Mouse (Mus musculus) limb, embryonic 15.5 days (tissue): ENCODE results near the gene Ap1b1. TPM values are rescaled to one million over a fixed set of nuclear protein-coding genes. Genes with fewer than 3 reads are reported as not detected.

Experiments used
- ATAC-seq: fragments of 200-750 bp; cut with Nextera tagmentation; 2 replicates; pipeline ENCODE4 v1.8.0; 2017; ENCODE audit warnings: low read depth, moderate TSS enrichment; ENCODE audit not compliant: insufficient number of reproducible peaks, low FRiP score, low TSS enrichment
- H3K27ac ChIP-seq: fragments of 300-500 bp; sonication (generic); 2 replicates; pipeline ENCODE4 v1.5.1; 2015; ENCODE audit warnings: moderate library complexity, mild to moderate bottlenecking, inconsistent platforms
- H3K27me3 ChIP-seq: fragments of 300-500 bp; sonication (generic); 2 replicates; pipeline ENCODE4 v1.6.1; 2015; ENCODE audit warnings: inconsistent platforms
- H3K36me3 ChIP-seq: fragments of 300-500 bp; sonication (generic); 2 replicates; pipeline ENCODE4 v1.6.1; 2015; ENCODE audit warnings: inconsistent platforms
- H3K4me1 ChIP-seq: fragments of 300-500 bp; sonication (generic); 2 replicates; pipeline ENCODE4 v1.6.1; 2015; ENCODE audit warnings: inconsistent platforms
- H3K4me2 ChIP-seq: fragments of 300-500 bp; sonication (generic); 2 replicates; pipeline ENCODE4 v1.6.1; 2015; ENCODE audit warnings: mild to moderate bottlenecking, inconsistent platforms
- H3K4me3 ChIP-seq: fragments of 300-500 bp; sonication (generic); 2 replicates; pipeline ENCODE4 v1.5.1; 2015; ENCODE audit warnings: mild to moderate bottlenecking, inconsistent platforms
- H3K9ac ChIP-seq: fragments of 300-500 bp; sonication (generic); 2 replicates; pipeline ENCODE4 v1.6.1; 2015; ENCODE audit warnings: inconsistent platforms
- H3K9me3 ChIP-seq: fragments of 300-500 bp; sonication (generic); 2 replicates; pipeline ENCODE4 v1.6.1; 2016; ENCODE audit warnings: inconsistent platforms
- WGBS: fragments of 180-500 bp; shearing (Covaris S2); methylation state at CpG from one replicate; pipeline ENCODE4 v1.1.7; 2015; 5-methylcytosine and 5-hydroxymethylcytosine counted together
- polyA plus RNA-seq: library from polyadenylated mRNA; unstranded; fragments of >200 nt; fragmentation: Nextera tagmentation; extraction: Ambion mirVana; gene quantifications from 2 replicates; pipeline ENCODE4 v1.2.1, GENCODE M21; 2015

Ap1b1 gene
- polyA plus RNA-seq, 1 experiment from 2014 or later: 55.2 TPM

- no peak overlapping the region for H3K4me3 ChIP-seq
- no peaks in the 10 kb centered on the region for H3K27me3 ChIP-seq
- ATAC-seq: no peak
- H3K9me3 ChIP-seq: no peaks in the 10 kb centered on the region
- 0 out of 2 replicates have a peak overlapping the region, but pooled peaks have one; percentile 40 for H3K27ac ChIP-seq
- H3K36me3 ChIP-seq: peaks cover 65% of the 10 kb centered on the region
- H3K9ac ChIP-seq: no peak overlapping the region
- no peak overlapping the region for H3K4me2 ChIP-seq
- 54% methylated on average over 18 of the region's 18 CpGs for WGBS
- peaks cover 13% of the 10 kb centered on the region for H3K4me1 ChIP-seq
Measured at GRCm38 (mm10) chr11:5041144-5041780, 54.6 kb downstream of the Ap1b1 start.

DNA sequence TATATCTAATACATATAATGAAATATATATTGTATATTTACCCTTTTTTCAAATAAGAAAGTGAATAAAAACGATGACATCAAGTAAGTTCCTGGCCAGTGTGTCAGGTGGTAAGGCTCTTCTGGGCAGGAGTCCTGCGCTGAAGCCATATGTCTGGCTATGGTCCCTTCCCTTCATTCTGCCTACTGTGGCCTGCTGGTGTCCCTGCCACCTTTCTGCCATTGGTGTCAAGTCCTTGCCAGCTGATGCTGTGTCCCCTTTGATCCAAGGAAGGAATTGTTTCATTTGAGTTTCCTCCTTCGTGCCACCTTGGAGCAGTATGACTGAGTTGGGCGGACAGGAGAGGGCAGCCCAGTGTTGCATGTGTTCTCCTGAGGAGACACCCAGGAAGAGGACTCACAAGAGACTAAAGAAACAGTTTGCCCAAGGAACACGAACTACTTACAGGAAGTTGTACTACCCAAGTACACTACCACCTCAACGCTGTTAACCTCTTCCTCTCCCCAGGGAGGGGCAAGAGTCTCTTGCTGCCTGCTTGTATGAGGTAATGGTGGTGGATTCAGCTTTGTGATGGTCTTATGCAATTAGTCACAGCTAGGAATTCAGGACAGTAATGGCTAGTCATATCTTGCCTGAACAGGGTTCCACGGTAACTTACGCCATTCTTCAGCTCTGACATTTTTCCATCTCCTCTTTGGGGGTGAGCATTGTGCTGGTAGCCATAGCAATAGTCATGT, 56.2 kb downstream of the Ap1b1 start:
- H3K27ac ChIP-seq: no peak overlapping the region
- H3K9ac ChIP-seq: no peak overlapping the region
- no peak overlapping the region for H3K4me3 ChIP-seq
- H3K9me3 ChIP-seq: no peaks in the 10 kb centered on the region
- no peaks in the 10 kb centered on the region for H3K27me3 ChIP-seq
- peaks cover 13% of the 10 kb centered on the region for H3K4me1 ChIP-seq
- no peak for ATAC-seq
- peaks cover 50% of the 10 kb centered on the region for H3K36me3 ChIP-seq
- H3K4me2 ChIP-seq: no peak overlapping the region
- 87% methylated on average over 8 of the region's 8 CpGs for WGBS

DNA sequence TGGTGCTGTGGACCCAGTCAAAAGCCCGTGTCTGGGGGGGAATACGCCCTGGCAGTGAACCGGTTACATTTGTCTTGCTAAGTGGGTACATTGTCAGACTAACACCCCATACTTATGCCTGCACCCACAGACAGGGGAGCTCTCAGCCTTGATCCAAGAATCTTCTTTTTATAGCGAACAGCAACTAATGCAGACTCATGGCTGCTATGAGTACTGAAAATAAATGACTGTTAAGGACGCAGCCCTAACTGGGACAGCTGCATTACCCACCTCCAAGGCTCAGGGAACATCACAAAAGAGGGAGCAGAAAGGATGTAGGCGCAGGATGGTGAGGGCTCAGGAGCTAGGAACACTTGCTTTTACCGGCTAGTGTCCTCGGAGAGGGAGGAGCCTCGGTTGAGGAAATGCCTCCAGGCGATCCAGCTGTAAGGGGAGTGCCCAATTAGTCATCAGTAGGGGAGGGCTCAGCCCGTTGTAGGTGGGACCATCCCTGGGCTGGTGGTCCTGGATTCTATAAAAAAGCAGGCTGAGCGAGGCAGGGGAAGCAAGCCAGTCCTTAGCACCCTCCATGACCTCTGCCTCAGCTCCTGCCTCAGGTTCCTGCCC, 59.8 kb downstream of the Ap1b1 start:
- no peak overlapping the region for H3K4me2 ChIP-seq
- no peaks in the 10 kb centered on the region for H3K27me3 ChIP-seq
- no peaks in the 10 kb centered on the region for H3K9me3 ChIP-seq
- H3K4me3 ChIP-seq: no peak overlapping the region
- H3K4me1 ChIP-seq: peaks cover 6% of the 10 kb centered on the region
- peaks cover 16% of the 10 kb centered on the region for H3K36me3 ChIP-seq
- H3K27ac ChIP-seq: no peak overlapping the region
- H3K9ac ChIP-seq: no peak overlapping the region
- ATAC-seq: no peak
- 41% methylated on average over 12 of the region's 12 CpGs for WGBS

GRCm38 (mm10) chr11:5051629-5052028, 65.0 kb downstream of the Ap1b1 start:
- ATAC-seq: no peak
- Histone ChIP-seq H3K36me3 (no peaks in the 10 kb centered on the region), H3K9me3 (no peaks in the 10 kb centered on the region), H3K4me1 (peaks cover 4% of the 10 kb centered on the region; the same call in 1 of the 2 replicates), H3K27me3 (peaks cover 19% of the 10 kb centered on the region), H3K27ac (no peak overlapping the region), H3K4me3 (no peak overlapping the region), H3K4me2 (no peak overlapping the region), H3K9ac (no peak overlapping the region)
- 78% methylated on average over 10 of the region's 10 CpGs for WGBS

GRCm38 (mm10) chr11:5052200-5052854, 65.7 kb downstream of the Ap1b1 start:
- peaks cover 26% of the 10 kb centered on the region for H3K27me3 ChIP-seq
- no peak overlapping the region for H3K9ac ChIP-seq
- no peaks in the 10 kb centered on the region for H3K36me3 ChIP-seq
- no peak overlapping the region for H3K4me3 ChIP-seq
- H3K4me1 ChIP-seq: peaks cover 9% of the 10 kb centered on the region
- WGBS: 57% methylated on average over 10 of the region's 10 CpGs
- ATAC-seq: no peak
- H3K27ac ChIP-seq: peak overlapping the region; percentile 22; the same call in 1 of the 2 replicates
- no peaks in the 10 kb centered on the region for H3K9me3 ChIP-seq
- no peak overlapping the region for H3K4me2 ChIP-seq

- Histone ChIP-seq H3K36me3 (no peaks in the 10 kb centered on the region), H3K4me3 (no peak overlapping the region), H3K4me2 (no peak overlapping the region), H3K9ac (no peak overlapping the region), H3K4me1 (peaks cover 25% of the 10 kb centered on the region), H3K27me3 (peaks cover 42% of the 10 kb centered on the region), H3K27ac (no peak overlapping the region), H3K9me3 (no peaks in the 10 kb centered on the region)
- ATAC-seq: no peak
- 91% methylated on average over 14 of the region's 14 CpGs for WGBS
Measured at GRCm38 (mm10) chr11:5054151-5054550, 67.5 kb downstream of the Ap1b1 start.

- no peaks in the 10 kb centered on the region for H3K9me3 ChIP-seq
- no peak overlapping the region for H3K4me3 ChIP-seq
- WGBS: 61% methylated on average over 6 of the region's 6 CpGs
- peaks cover 49% of the 10 kb centered on the region for H3K27me3 ChIP-seq
- no peak overlapping the region for H3K27ac ChIP-seq
- H3K4me1 ChIP-seq: peaks cover 32% of the 10 kb centered on the region
- no peak for ATAC-seq
- no peak overlapping the region for H3K9ac ChIP-seq
- H3K4me2 ChIP-seq: no peak overlapping the region
- H3K36me3 ChIP-seq: no peaks in the 10 kb centered on the region
Measured at GRCm38 (mm10) chr11:5054874-5055273, 68.2 kb downstream of the Ap1b1 start.

DNA sequence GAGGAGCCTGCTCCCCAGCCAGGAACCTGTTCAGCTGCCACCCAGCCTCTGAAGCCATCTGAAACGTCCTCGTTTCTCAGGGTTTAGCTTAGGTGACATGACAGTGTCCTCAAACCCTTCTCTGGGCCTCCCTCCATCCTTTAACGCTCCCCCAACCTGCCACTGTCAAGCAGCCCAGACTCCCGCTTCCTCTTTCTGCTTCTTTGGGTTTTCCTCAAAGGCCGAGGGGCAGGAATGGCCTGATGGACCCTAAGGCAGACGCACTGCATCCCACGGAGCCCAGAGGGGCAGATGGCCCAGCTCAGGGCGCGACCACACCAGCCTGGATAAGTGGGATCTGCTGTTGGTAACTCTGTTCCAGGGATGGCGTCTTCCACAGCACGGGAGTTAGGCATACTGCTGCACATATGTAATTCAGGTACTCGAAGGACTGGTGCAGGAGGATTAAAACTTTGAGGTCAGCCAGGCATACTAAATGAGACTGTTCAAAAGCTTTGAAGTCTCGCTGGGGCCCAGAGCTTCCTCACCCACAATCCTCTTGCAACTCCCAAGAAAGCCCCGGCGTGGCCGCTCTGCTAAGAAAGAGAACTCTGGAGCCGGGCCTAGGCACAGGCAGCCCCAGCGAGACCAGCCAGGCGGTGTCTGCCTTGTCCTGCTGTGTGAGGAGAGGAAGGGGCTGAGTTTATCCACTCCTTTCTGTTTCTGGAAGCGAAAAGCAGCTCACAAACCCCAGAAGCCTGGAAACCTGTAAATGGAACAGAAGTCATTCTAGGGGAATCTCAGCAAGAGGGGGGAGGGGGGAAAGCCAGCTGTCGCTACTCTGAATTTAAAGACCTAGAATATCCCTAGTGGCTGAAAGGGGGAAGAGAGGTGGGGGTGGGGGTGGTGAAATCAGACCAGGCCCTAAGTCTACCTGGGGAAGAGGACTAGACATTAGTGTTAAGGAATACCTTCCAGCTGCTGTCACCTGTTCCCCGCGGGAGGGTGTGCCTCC, 69.6 kb downstream of the Ap1b1 start:
- Histone ChIP-seq H3K27me3 (peaks cover 63% of the 10 kb centered on the region), H3K4me3 (no peak overlapping the region), H3K9ac (no peak overlapping the region), H3K9me3 (no peaks in the 10 kb centered on the region), H3K4me2 (no peak overlapping the region), H3K4me1 (peaks cover 42% of the 10 kb centered on the region), H3K27ac (0 out of 2 replicates have a peak overlapping the region, but pooled peaks have one; percentile 17), H3K36me3 (peaks cover 6% of the 10 kb centered on the region)
- WGBS: 39% methylated on average over 23 of the region's 23 CpGs
- no peak for ATAC-seq

- Histone ChIP-seq H3K27me3 (peaks cover 71% of the 10 kb centered on the region), H3K36me3 (peaks cover 6% of the 10 kb centered on the region), H3K9me3 (no peaks in the 10 kb centered on the region), H3K4me1 (peaks cover 50% of the 10 kb centered on the region), H3K27ac (no peak overlapping the region), H3K9ac (no peak overlapping the region), H3K4me2 (no peak overlapping the region), H3K4me3 (no peak overlapping the region)
- WGBS: 55% methylated on average over 8 of the region's 8 CpGs
- no peak for ATAC-seq
Measured at GRCm38 (mm10) chr11:5057064-5057463, 70.4 kb downstream of the Ap1b1 start.

DNA sequence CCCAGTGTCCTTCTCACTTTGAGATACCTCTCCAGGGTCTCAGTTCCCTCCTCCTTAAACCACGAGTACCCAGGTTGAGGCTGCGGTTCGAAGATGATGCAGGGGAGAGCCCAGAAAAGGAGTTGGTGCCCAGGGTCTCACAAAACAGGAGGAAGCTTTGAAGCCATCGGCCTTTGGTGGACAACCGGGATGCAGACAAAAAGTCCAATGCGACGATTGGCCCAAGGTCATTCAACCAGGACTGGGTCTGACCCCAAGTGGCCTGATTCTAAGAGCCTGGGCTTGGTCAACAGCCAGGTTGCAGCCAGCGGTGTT, 70.9 kb downstream of the Ap1b1 start:
- H3K27me3 ChIP-seq: peaks cover 75% of the 10 kb centered on the region
- H3K4me3 ChIP-seq: peak overlapping the region; percentile 51
- ATAC-seq: no peak
- H3K36me3 ChIP-seq: peaks cover 6% of the 10 kb centered on the region
- peak overlapping the region; percentile 96 for H3K4me2 ChIP-seq
- H3K9ac ChIP-seq: no peak overlapping the region; the same call in 1 of the 2 replicates
- no peak overlapping the region for H3K27ac ChIP-seq
- no peaks in the 10 kb centered on the region for H3K9me3 ChIP-seq
- peaks cover 54% of the 10 kb centered on the region for H3K4me1 ChIP-seq
- WGBS: 21% methylated on average over 8 of the region's 8 CpGs
